Mouse (Mus musculus): ENCODE results near the gene Rnd1.

DNA sequence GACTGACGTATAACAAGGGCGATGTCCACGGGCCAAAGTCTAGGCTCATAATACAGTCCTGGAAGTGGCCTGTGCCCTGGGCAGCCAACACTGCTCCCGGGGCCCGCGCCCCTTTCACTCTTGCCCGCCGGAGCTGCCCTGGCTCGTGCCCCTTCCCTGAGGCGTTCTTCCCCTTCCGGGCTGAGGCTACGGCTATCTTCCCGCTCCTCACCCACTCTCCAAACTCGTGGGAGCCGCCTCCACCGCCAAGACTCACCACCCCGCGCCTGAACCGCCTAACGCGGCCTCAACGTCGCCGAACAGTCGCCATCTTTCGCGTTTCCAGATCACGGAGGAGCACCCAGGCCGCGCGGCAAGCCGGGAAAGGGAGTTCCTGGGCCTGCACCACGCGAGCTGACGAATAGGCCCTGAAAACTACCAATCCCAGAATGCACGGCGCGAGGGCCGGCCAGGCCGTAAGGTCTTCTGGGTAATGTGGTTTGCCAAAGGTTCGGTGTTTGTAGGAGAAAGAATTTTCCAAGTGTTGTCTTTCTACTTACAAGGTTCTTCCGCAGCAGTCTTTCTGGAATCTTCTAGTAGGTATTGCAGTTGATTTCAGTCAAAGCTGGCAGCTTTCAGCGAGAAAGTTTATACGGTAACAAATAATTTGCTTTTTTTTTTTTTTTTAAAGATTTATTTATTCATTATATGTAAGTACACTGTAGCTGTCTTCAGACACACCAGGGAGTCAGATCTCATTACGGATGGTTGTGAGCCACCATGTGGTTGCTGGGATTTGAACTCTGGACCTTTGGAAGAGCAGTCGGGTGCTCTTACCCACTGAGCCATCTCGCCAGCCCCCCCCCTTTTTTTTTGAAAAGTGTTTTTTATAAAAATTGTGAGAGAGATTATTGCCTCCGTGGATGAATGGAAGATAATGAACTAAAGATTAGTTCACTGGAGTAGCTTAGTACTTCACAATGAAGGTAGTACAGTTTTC, 14.4 kb downstream of the Rnd1 start, which contains the start of gene Ddx23:
- TF ChIP-seq CTCF (IDR thresholded peaks at IDR 0.05): no peak
- no peak for TF ChIP-seq EP300 (IDR thresholded peaks at IDR 0.05)

All from lung, postnatal 0 days (tissue).